Mouse (Mus musculus) CD4-positive, CD25-positive, alpha-beta regulatory T cell, adult 4 months (primary cell): ENCODE measurements at regions not wholly inside any gene's neighbourhood (a gene's known extent, or its start where the extent isn't known, plus 50 kb on each side); places are given as distances from the start of the nearest gene placed in this dataset.

Experiments
- ATAC-seq: one replicate; pipeline ENCODE4 v1.8.0; 2017

- ATAC-seq: no peak
These were observed 1447.4 kb downstream of the Slc22a22 start for GRCm38 (mm10) chr15:56030007-56030406.

DNA sequence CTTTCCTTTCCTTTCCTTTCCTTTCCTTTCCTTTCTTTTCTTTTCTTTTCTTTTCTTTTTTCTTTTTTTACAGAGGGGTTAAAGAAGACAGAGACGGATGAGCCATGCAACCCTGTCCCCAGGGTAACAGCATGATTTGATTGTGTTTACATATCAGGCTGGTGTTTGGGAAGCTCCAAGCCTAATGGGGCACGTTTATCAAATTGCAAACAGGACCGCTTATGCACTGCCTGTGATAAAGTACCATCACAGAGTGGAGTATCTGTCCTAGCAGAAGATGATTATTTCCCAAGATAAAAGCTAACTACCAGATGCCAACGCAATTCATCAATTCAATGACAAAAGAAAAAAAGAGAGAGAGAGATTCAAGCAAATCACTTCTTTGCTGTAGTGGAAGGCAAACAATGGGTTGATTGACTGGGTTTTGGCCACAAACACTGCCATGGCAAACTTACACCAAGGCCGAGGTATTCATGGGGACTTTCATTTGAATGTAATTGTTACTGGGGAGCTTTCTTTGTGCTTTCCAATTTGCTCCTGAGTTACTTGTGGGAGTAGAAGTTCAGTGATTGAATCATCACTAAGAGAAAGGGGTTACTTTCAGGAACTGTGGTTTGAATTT lies 1450.1 kb downstream of the Slc22a22 start:
- ATAC-seq: no peak

- no peak for ATAC-seq
These were observed 1452.7 kb downstream of the Slc22a22 start for GRCm38 (mm10) chr15:56024705-56025104.

DNA sequence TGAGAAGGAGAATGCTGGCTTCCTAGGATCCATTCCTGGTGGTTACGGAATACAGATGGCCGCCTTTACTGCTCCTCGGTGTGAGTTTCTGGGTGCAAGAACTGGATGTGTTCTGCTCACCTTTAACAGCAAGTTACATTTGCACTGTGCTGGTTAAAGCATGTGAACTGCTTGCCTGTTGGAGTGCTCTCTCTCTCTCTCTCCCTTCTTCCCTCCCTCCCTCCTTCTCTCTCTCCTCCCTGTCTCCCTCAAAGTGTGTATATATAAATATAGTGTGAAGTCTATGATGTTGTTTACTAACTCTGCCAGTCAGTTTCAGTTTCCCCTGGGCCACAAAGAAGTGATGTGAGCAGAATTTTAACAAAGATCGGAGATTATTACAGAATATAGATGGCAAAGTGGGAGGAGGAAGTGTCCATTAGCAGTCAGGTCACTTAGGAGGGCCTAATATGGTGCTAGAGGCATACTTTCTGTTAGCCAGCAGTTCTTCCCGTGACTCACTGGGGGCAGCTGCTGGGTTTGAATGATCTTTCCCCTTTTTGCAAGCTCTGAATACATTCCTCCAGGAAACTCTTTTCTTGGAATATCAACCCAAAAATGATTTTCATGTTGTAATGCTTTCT lies 1453.5 kb downstream of the Slc22a22 start:
- no peak for ATAC-seq

DNA sequence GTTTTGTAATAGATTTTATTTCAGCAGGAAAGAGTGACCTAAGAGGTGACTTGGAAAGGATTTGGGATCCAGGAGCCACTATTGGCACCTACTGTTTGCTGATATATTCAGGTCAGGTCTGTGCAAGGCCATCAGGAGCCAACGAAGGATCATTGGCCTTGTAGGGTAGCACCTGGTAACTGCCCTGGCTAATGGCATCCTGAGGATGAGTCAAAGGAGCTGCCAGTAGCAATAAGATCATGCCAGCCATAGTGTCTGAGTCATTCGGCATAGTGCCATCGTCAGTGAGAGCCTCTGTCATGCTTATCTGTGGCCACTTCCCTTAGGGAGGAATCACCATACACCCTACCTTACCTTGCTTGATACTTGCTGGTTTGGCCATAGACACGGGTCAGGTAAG lies 1455.1 kb downstream of the Slc22a22 start:
- no peak for ATAC-seq

GRCm38 (mm10) chr15:56018141-56018540 lies 1459.3 kb downstream of the Slc22a22 start:
- ATAC-seq: no peak

- no peak for ATAC-seq
These were observed 1459.9 kb downstream of the Slc22a22 start for GRCm38 (mm10) chr15:56017561-56017960.

DNA sequence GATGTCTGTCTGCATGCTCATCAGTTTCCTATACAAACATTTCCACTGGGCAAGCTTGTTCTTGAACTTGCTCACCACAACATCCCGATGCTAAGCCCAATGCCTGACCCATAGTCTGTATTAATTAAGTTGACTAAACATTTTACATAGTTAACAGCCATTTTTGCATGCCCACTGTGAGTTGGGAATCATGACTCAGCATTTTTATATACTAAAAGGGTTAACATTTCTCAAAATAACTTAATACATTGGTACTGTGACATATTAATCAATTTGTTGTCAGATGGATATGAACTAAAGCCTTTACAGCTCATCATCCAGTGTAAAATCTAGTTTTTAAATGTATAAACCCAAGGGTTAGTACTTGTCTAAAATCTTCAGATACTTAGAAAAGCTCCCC lies 1461.4 kb downstream of the Slc22a22 start:
- no peak for ATAC-seq

DNA sequence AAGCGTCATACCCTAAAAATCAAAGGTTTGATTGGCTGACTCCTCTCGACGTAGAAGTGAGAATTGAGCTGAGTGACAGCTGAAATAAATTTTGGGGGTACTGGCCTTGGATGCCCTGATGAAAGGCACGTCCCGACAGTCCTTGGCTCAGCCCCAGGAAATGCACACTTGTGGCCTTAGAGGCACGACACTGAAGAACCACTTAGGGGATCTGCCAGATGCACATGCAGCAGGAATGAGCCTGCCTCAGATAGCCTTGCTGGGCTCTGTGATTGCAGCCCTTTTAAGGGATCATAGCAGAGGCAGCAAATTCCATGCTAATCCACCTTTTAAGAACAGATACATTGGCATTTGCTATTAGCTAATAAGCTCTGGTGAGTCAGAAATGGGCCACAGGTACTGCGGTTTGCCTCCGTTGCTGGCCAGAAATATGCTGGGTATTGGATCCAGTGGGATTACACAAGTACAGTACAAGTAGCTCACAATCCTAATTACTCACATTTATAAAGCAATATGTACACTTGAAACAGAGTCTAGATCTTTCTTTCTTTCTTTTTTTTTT lies 1463.3 kb downstream of the Slc22a22 start:
- no peak for ATAC-seq

DNA sequence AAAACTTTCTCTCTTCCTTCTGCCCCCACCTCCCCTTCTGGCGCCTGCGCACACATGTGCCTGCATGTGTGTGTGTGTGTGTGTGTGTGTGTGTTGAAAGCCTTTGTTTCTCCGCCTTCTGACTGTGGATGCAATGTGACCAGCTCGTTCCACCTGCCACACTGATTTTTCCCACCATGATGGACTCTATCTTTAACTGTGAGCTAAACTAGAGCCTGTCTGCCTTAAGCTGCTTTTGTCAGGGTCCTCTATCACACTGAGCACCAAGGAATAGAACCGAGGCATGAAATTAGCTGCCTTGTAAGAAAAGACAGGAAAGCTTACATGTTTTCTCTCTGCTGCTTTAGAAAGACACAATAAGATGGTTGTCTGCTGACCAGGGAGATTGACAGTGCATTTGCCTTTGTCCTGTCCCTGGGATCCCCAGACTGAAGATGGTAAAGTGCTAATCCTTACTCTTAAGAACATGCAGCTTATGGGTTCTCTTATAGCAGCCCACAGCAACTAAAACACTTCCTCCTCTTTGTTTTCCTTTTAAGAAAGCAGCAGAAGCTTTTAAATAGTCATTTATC lies 1468.7 kb downstream of the Slc22a22 start:
- no peak for ATAC-seq

DNA sequence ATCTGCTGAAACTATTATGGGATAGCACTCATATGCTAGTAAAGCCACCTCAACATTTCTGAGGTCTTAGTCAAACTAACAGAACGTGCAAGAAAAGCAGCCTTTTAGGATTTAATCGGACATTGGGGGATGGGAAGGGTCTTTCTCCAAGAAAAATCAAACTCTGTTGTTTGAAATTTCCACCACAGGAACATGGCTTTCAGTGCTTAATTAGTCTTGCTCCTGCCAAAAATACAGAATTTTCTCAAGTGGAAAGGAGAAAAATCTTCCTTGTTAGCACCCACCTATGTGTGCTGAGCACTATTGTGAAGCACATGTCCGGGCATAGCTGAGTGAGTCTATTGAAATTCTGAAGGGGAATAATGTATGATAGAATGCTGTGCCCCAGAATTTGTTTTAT lies 1470.0 kb downstream of the Slc22a22 start:
- ATAC-seq: no peak

DNA sequence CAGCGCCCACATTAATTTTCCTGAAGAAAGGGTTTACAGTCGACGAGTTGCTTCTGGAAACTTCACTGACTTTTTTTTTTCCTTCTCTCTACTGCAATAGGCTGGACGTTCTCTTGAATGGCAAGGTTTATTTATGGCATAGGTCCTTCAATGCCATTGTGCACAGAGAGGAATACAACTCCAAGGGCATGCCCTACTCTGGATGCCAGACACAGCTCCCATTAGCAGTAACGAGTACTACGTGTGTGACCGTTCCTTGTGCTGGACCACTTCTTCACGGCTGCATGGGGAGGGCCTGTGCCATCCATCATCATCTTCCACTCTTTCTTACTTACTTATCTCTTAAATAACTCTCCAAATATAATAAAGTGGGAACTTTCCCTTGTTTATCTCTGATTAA lies 1472.1 kb downstream of the Slc22a22 start:
- no peak for ATAC-seq

GRCm38 (mm10) chr15:56003921-56004320 lies 1473.5 kb downstream of the Slc22a22 start:
- ATAC-seq: no peak

GRCm38 (mm10) chr15:55999605-56000004 lies 1477.8 kb downstream of the Slc22a22 start:
- no peak for ATAC-seq

GRCm38 (mm10) chr15:55997977-55998376 lies 1479.4 kb downstream of the Slc22a22 start:
- ATAC-seq: peak; percentile 32

- ATAC-seq: no peak
These were observed 1482.7 kb downstream of the Slc22a22 start for GRCm38 (mm10) chr15:55994680-55995079.

GRCm38 (mm10) chr15:55975843-55976242 lies 1501.6 kb downstream of the Slc22a22 start:
- ATAC-seq: no peak

DNA sequence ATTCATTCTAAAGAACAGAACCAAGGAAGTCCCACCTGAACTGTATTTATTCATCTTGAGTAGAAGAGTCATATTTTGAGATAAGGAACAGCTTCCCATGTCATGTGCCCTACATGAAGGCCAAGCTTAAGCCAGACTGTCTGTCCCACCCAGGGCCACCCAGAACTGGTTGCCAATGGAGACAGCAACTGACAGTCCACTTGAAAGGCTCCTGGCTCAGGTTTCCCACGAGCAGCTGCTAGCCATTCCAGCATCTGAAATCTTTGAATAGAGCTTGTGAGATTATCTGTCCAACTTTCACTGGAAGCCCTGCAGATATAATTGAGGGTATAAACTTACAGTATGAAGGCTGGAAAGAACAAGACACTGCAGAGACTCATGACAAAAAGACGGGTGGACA lies 1510.6 kb downstream of the Slc22a22 start:
- no peak for ATAC-seq

DNA sequence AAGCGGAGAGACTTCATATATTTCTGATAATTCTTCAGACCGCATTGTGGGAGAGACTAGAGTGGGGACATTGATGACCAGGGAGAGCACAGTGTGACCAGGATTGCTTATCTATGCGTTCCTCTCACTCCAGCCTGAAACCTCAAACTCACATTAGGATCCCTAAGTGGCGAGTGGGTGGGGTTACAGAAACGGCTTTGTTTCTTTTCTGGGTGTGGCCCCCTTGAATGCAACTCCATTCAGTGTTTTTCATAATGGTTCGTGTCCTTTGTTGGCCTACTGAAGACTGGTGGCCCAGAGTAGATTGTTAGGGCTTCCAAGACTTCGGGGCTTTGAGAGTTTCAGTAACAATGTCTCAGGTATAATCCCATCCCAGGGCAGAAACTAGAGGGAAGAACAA lies 1512.1 kb downstream of the Slc22a22 start:
- ATAC-seq: no peak

GRCm38 (mm10) chr15:55962093-55962492 lies 1515.3 kb downstream of the Slc22a22 start:
- no peak for ATAC-seq
